Mouse (Mus musculus): Measurements from ENCODE around the gene Klk10. TPM values are rescaled to one million over a fixed set of nuclear protein-coding genes. Genes with fewer than 3 reads are reported as not detected.

Klk10 gene
- not detected for total RNA-seq (2023)

DNA sequence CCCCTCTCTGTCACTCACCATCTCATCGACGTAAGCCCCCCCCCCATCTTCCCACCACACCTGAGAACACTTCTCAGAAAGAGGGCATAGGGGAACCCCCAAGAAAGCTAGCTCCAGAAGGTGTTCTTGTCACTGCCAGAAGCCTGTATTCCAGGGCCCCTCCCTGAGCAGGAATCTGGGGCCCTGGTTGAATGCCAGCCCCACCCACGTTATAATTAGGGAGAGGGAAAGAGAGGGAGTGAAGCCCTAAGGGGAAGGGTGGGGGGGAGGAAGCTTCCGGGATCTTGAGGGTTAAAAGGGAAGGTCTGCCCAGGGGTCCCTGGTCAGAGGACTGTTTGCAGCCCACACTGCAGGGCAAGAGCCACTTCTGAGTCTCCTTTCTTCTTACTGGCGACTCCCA lies at the start of gene Klk10:
TSS of gene Klk10 (plus strand) at position 290 of the 400 bp plus-strand sequence.

DNA sequence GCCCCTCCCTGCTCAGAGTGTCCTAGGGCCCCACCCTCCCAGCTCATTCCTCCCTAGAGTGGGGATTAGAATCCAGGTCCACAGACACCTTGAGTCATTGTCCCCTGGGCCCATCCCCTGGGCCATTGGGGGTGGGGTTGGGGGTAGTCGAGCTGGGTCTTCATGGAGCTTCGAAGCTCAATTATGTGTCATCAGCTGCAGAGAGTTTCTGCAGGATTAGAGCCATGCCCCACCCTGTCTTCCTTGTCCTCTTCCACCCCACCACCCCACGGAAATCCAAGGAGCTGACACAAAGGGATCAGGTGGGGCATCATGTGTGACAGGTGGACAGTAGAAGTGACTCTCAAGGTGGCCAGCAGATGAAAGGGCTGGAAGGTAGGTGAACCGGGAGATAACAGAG lies 12.2 kb upstream of the Klk10 start, which contains the start of gene Klk12:
TSS of gene Klk12 (plus strand) at position 301 of the 400 bp plus-strand sequence.

DNA sequence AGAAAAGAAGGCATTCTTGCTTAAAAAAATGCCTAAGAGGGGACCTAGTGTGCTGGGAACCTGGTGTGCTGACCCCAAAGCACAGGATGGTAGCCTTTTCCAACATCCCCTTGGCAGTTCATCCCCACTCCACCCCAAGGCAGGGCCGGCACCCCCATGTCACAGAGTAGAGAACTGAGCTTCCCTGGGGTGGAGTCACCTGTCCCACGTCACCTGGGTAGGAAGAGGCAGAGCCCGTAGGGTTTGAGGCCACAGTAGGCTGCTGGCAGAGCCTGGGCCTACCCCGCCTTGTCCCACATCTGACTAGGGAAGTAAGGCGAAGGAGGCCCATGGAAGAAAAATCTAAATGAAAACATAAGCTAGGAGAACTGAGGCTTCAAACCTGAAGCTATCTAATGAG lies 6.5 kb upstream of the Klk10 start, which contains the start of gene Klk11:
TSS of gene Klk11 (plus strand) at position 241 of the 400 bp plus-strand sequence.

DNA sequence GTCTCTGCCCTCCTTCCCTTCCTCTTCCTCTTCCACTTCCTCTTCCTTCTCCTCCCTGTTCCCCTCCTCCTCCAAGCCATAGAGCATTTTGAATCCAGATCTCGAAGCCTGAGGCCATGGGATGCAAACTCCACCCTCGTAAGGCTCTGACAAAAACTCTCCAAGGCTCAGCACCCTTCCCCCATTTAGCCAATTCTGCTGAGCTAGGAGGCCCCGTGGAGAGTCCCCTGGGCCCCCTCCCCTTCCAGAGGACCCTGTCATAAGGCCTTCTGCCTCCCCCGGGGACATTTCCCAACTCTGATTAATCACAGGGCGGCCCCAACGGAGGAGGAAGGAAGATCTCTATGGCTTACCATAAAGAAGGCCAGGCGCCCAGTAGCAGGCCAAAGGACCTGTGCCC lies 10.8 kb downstream of the Klk10 start, which contains the start of gene Klk9:
TSS of gene Klk9 (plus strand) at position 301 of the 400 bp plus-strand sequence.

DNA sequence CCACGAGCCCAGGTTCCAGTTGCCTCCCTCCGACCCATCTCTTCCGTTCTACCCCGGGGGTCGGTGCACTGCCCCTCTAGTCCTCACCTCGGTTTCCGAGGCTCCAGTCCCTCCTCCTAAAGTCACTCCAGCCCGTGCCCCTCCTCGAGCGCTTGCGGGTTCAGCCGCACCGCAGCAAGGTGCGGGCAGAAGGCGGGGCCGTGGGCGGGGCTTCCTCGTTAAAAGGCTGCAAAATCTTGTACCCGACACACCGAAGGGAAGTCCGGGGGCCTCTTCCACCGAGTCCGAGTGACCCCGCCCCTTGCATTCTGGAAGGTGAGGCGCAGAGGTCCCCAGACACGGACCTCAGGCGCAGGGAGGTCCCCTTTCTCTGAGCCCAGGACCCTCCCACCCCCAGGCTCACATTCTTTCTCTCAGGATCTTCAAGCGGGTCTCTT lies 16.5 kb downstream of the Klk10 start, which contains the start of gene Klk8:
TSS of gene Klk8 (plus strand) at position 245 of the 437 bp plus-strand sequence.

DNA sequence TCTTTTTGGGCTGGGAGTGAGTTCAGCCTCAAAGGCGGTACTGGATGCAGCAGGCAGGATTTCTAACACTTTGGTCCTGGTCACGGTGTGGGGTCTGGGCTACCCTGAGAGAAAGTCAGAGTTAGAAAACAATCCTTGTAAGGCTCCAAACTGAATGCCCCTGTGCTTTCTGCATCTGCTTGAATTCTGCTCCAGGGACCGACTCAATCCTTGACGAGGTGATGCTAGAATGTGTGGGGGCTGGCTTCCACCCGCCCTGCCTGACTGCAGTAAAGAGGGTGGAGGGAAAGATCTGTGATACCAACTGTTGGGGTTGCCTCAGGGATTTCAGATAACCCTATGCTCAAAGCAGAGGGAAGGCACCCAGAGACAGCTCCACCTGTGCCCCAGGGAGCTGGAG lies 30.2 kb downstream of the Klk10 start, which contains the start of gene Klk7:
TSS of gene Klk7 (plus strand) at position 301 of the 400 bp plus-strand sequence.

DNA sequence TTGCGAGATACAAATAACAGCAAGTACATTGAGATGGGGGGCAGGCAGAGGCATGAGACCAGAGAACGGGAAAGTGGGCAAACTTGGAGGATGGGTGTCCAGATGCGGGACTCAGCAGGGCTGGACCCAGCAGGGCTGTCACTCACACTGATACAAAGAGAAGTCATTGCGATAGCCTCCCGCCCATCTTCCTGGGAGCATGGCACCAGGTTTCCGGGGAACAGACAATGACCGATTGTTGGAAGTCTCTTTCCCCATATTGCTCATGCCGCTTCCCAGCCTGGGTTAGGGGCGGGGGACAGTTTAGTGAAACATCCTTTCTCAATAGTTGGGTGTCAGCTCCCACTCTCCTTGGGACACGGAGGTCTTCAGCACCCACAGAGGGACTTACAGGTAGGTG lies 43.4 kb downstream of the Klk10 start, which contains the start of gene Klk6:
TSS of gene Klk6 (plus strand) at position 301 of the 400 bp plus-strand sequence.

Other genes starting within 250 kb of the Klk10 start
- gene Cd33, start 236.6 kb upstream of the Klk10 start, total RNA-seq (2023): 1 to 10 TPM in 1 of 2 experiments, under 1 TPM in 1; 0.96 to 1.0 TPM
- 1 to 10 TPM; 8.2 TPM for gene Zfp658, start 218.8 kb upstream of the Klk10 start, total RNA-seq (2023)
- gene Zfp719, start 201.4 kb upstream of the Klk10 start, total RNA-seq (2023): 10 to 100 TPM in 1 of 2 experiments, 1 to 10 TPM in 1; 9.2 to 18.9 TPM
- not detected for gene Zfp819, start 173.9 kb upstream of the Klk10 start, total RNA-seq (2023)
- gene Ceacam18, start 146.3 kb upstream of the Klk10 start, total RNA-seq (2023): not detected
- 1 to 10 TPM; 1.3 to 2.4 TPM for gene Siglece, start 120.9 kb upstream of the Klk10 start, total RNA-seq (2023)
- gene Ctu1, start 109.0 kb upstream of the Klk10 start, total RNA-seq (2023): 10 to 100 TPM in 1 of 2 experiments, 1 to 10 TPM in 1; 9.6 to 10.0 TPM
- gene Klk14, start 90.6 kb upstream of the Klk10 start, total RNA-seq (2023): not detected
- gene Klk13, start 68.5 kb upstream of the Klk10 start, total RNA-seq (2023): not detected
- gene Klk12, start 12.1 kb upstream of the Klk10 start, total RNA-seq (2023): not detected
- not detected for gene Klk11, start 6.4 kb upstream of the Klk10 start, total RNA-seq (2023)
- not detected for gene Klk9, start 10.9 kb downstream of the Klk10 start, total RNA-seq (2023)
- gene Klk8, start 16.5 kb downstream of the Klk10 start, total RNA-seq (2023): 100 to 1,000 TPM; 182 to 192 TPM
- gene Klk7, start 30.3 kb downstream of the Klk10 start, total RNA-seq (2023): 1 to 10 TPM in 1 of 2 experiments, under 1 TPM in 1; 0.76 to 1.3 TPM
- gene Klk6, start 43.5 kb downstream of the Klk10 start, total RNA-seq (2023): not detected
- gene Klk5, start 60.9 kb downstream of the Klk10 start, total RNA-seq (2023): not detected
- gene Klk4, start 100.1 kb downstream of the Klk10 start, total RNA-seq (2023): not detected
- not detected for gene Klk15, start 152.7 kb downstream of the Klk10 start, total RNA-seq (2023)
- gene Klk1b8, start 169.6 kb downstream of the Klk10 start, total RNA-seq (2023): not detected
- not detected for gene Klk1b1, start 185.7 kb downstream of the Klk10 start, total RNA-seq (2023)
- gene Klk1b9, start 195.0 kb downstream of the Klk10 start, total RNA-seq (2023): 1 to 10 TPM in 1 of 2 experiments, not detected in 1; 1.1 TPM
- not detected for gene Klk1b11, start 214.8 kb downstream of the Klk10 start, total RNA-seq (2023)
- gene Klk1b26, start 231.1 kb downstream of the Klk10 start, total RNA-seq (2023): not detected

All from T-cell, adult 66 days (primary cell).